Comparison of ENCODE assay signal across 26 mouse cellular contexts in genomic region chr12:40988311-40989065, GRCm38 (mm10). TPM values are rescaled to one million over a fixed set of nuclear protein-coding genes. Genes with fewer than 3 reads are reported as not detected.
DNase-seq lines count a peak whose midpoint lies in the region; ATAC-seq and TF ChIP-seq lines count a peak whose summit lies in the region.
"Had no signal": no experiment of that assay in that cellular context is flagged by ENCODE, and none has a peak within 500 bp of the region (broad histone marks: within the 10 kb centered on the region; RNA-seq: fewer than 3 reads in every experiment).

No protein-coding gene starts in this region.

- ATAC-seq in forebrain, embryonic 14.5 days, result no peak
- ATAC-seq in midbrain, postnatal 0 days (ENCODE audit: low FRiP score), result no peak
- ATAC-seq: activated CD4-positive, CD25-positive, alpha-beta regulatory T cell, adult 4 months; CD4-positive, CD25-positive, alpha-beta regulatory T cell, adult 4 months; forebrain, embryonic 16.5 days; intestine, embryonic 16.5 days had no signal

- H3K27me3 ChIP-seq in forebrain, embryonic 14.5 days (replicated peaks; ENCODE audit: control insufficient read depth, insufficient read depth, low read length), result no peaks in the 10 kb centered on the region
- peaks cover 4% of the 10 kb centered on the region; the same call in 1 of the 2 replicates for H3K27me3 ChIP-seq in forebrain, embryonic 10.5 days (ENCODE audit: poor library complexity, severe bottlenecking)
- H3K27me3 ChIP-seq in midbrain, postnatal 0 days (ENCODE audit: insufficient read depth, low read length), result no peaks in the 10 kb centered on the region; the same call in 1 of the 2 replicates
- H3K27me3 ChIP-seq in midbrain, embryonic 10.5 days (ENCODE audit: low read depth, poor library complexity, severe bottlenecking), result no peaks in the 10 kb centered on the region
- H3K27me3 ChIP-seq: embryonic facial prominence, embryonic 12.5 days; heart, embryonic 13.5 days; hindbrain, embryonic 12.5 days; hindbrain, embryonic 15.5 days had no signal

- no peaks in the 10 kb centered on the region for H3K4me1 ChIP-seq in forebrain, embryonic 14.5 days (ENCODE audit: control insufficient read depth, insufficient read depth, low read length)
- H3K4me1 ChIP-seq in forebrain, embryonic 10.5 days, result peaks cover 44% of the 10 kb centered on the region
- no peaks in the 10 kb centered on the region for H3K4me1 ChIP-seq in midbrain, postnatal 0 days (ENCODE audit: insufficient read depth, low read length)
- peaks cover 7% of the 10 kb centered on the region for H3K4me1 ChIP-seq in midbrain, embryonic 10.5 days
- H3K4me1 ChIP-seq: embryonic facial prominence, embryonic 12.5 days; heart, embryonic 10.5 days; heart, embryonic 13.5 days; hindbrain, embryonic 15.5 days had no signal

- no peaks in the 10 kb centered on the region for H3K36me3 ChIP-seq in forebrain, embryonic 14.5 days (ENCODE audit: control insufficient read depth, insufficient read depth, low read length)
- no peaks in the 10 kb centered on the region for H3K36me3 ChIP-seq in forebrain, embryonic 10.5 days (replicated peaks)
- H3K36me3 ChIP-seq in midbrain, postnatal 0 days (ENCODE audit: insufficient read depth, low read length), result no peaks in the 10 kb centered on the region
- H3K36me3 ChIP-seq in midbrain, embryonic 10.5 days, result no peaks in the 10 kb centered on the region
- H3K36me3 ChIP-seq: embryonic facial prominence, embryonic 12.5 days; heart, embryonic 10.5 days; heart, embryonic 13.5 days; hindbrain, embryonic 12.5 days; hindbrain, embryonic 15.5 days had no signal

- H3K4me2 ChIP-seq in forebrain, embryonic 14.5 days (ENCODE audit: low read length), result no peak overlapping the region
- H3K4me2 ChIP-seq in midbrain, postnatal 0 days (ENCODE audit: low read depth, low read length, poor library complexity, severe bottlenecking), result no peak overlapping the region
- H3K4me2 ChIP-seq: embryonic facial prominence, embryonic 12.5 days; heart, embryonic 13.5 days; hindbrain, embryonic 12.5 days; hindbrain, embryonic 15.5 days had no signal

- 35% methylated on average over 9 of the region's 9 CpGs for WGBS in forebrain, embryonic 14.5 days
- 62% methylated on average over 9 of the region's 9 CpGs for WGBS in forebrain, embryonic 10.5 days
- 79% methylated on average over 9 of the region's 9 CpGs for WGBS in midbrain, postnatal 0 days
- 79% methylated on average over 9 of the region's 9 CpGs for WGBS in midbrain, embryonic 10.5 days

- H3K9ac ChIP-seq in forebrain, embryonic 14.5 days (ENCODE audit: low read length), result no peak overlapping the region
- H3K9ac ChIP-seq in midbrain, postnatal 0 days (replicated peaks; ENCODE audit: low read length, poor library complexity, severe bottlenecking), result no peak overlapping the region
- H3K9ac ChIP-seq: embryonic facial prominence, embryonic 12.5 days; heart, embryonic 13.5 days; hindbrain, embryonic 12.5 days; hindbrain, embryonic 15.5 days had no signal

- H3K4me3 ChIP-seq in forebrain, embryonic 14.5 days (ENCODE audit: low read depth, low read length), result no peak overlapping the region
- no peak overlapping the region for H3K4me3 ChIP-seq in forebrain, embryonic 10.5 days
- H3K4me3 ChIP-seq in midbrain, postnatal 0 days (ENCODE audit: low read depth, low read length), result no peak overlapping the region
- H3K4me3 ChIP-seq in midbrain, embryonic 10.5 days, result no peak overlapping the region
- H3K4me3 ChIP-seq: embryonic facial prominence, embryonic 12.5 days; erythroblast, embryonic 14.5 days; heart, adult 2 months; heart, embryonic 10.5 days; heart, embryonic 13.5 days; hindbrain, embryonic 12.5 days; hindbrain, embryonic 15.5 days had no signal

- H3K27ac ChIP-seq in forebrain, embryonic 14.5 days (ENCODE audit: low read depth, low read length), result no peak overlapping the region
- no peak overlapping the region for H3K27ac ChIP-seq in forebrain, embryonic 10.5 days
- no peak overlapping the region for H3K27ac ChIP-seq in midbrain, postnatal 0 days (ENCODE audit: low read depth, low read length)
- H3K27ac ChIP-seq in midbrain, embryonic 10.5 days (replicated peaks), result no peak overlapping the region
- H3K27ac ChIP-seq: embryonic facial prominence, embryonic 12.5 days; heart, adult 2 months; heart, embryonic 10.5 days; heart, embryonic 13.5 days; hindbrain, embryonic 12.5 days; hindbrain, embryonic 15.5 days had no signal

- TF ChIP-seq CTCF in midbrain, postnatal 0 days (IDR thresholded peaks at IDR 0.05), result no peak

- no peaks in the 10 kb centered on the region for H3K9me3 ChIP-seq in forebrain, embryonic 14.5 days (replicated peaks; ENCODE audit: control insufficient read depth, low read length)
- H3K9me3 ChIP-seq in forebrain, embryonic 10.5 days, result no peaks in the 10 kb centered on the region
- H3K9me3 ChIP-seq in midbrain, postnatal 0 days (ENCODE audit: low read length), result no peaks in the 10 kb centered on the region
- H3K9me3 ChIP-seq in midbrain, embryonic 10.5 days (replicated peaks), result no peaks in the 10 kb centered on the region
- H3K9me3 ChIP-seq: embryonic facial prominence, embryonic 12.5 days; heart, embryonic 10.5 days; heart, embryonic 13.5 days; hindbrain, embryonic 12.5 days; hindbrain, embryonic 15.5 days had no signal

- DNase-seq in forebrain, embryonic 14.5 days (ENCODE audit: low spot score), result peak; percentile 8
- no peak for DNase-seq in forebrain, embryonic 10.5 days (ENCODE audit: extremely low spot score, low spot score)
- DNase-seq in midbrain, postnatal 0 days (ENCODE audit: low spot score), result peak; percentile 54
- no peak for DNase-seq in midbrain, embryonic 10.5 days (ENCODE audit: low spot score)
- DNase-seq in retina, embryonic 14.5 days (ENCODE audit: low spot score), result peak; percentile 84
- no peak for DNase-seq in right cerebral cortex, adult 2 months (ENCODE audit: low spot score in 2 of 2)
- DNase-seq: adrenal gland, adult 8-10 months; adrenal gland, postnatal 25 days; cerebellum, adult 18-20 months; cerebellum, adult 9-10 months; cerebellum, postnatal 14 days; gastrocnemius, postnatal 10 days; gastrocnemius, postnatal 36 days; heart, adult 2 months; heart, postnatal 14 days; heart, postnatal 4 days had no signal

RNA-seq across cellular contexts. Expression of gene Immp2l, which starts 35.4 kb away (rescaled TPM):
- 6.3 and 6.9 TPM in 2 replicates for polyA plus RNA-seq in forebrain, embryonic 14.5 days (2014; fragmentation: Nextera tagmentation; extraction: Ambion mirVana)
- polyA plus RNA-seq in forebrain, embryonic 10.5 days (2016; fragmentation: Nextera tagmentation; extraction: Ambion mirVana), result 8.6 and 10.4 TPM in 2 replicates
- total RNA-seq in midbrain, postnatal 0 days (2014; rRNA removed), result 2.9 and 16.6 TPM in 2 replicates
- polyA plus RNA-seq in midbrain, postnatal 0 days (2015; fragmentation: Nextera tagmentation; extraction: Ambion mirVana), result 5.2 and 9.4 TPM in 2 replicates
- polyA plus RNA-seq in midbrain, embryonic 10.5 days (2016; fragmentation: Nextera tagmentation; extraction: Ambion mirVana), result 9.2 and 12.0 TPM in 2 replicates

Comparison
In these comparisons a context has a peak if more than half of its experiments do, and no peak if none do; other contexts are left out.
1. DNase-seq: peak in forebrain, embryonic 14.5 days (single experiment), midbrain, postnatal 0 days (single experiment) and retina, embryonic 14.5 days (single experiment); none in forebrain, embryonic 10.5 days (single experiment), midbrain, embryonic 10.5 days (single experiment) and right cerebral cortex, adult 2 months (0 of 2).